Mouse (Mus musculus) olfactory bulb, adult 2 months (tissue): ENCODE measurements around the gene Sh3gl2. TPM values are rescaled to one million over a fixed set of nuclear protein-coding genes. Genes with fewer than 3 reads are reported as not detected.

Experiments
- H3K27ac ChIP-seq: fragments of 200-500 bp; 2 replicates; pipeline ENCODE4 v1.5.1; 2012; ENCODE audit warnings: low read depth, low read length; ENCODE audit not compliant: insufficient read depth
- H3K4me1 ChIP-seq: fragments of 200-500 bp; 2 replicates; pipeline ENCODE4 v1.6.1; 2012; ENCODE audit warnings: low read length; ENCODE audit not compliant: control insufficient read depth, insufficient read depth
- H3K4me3 ChIP-seq: fragments of 200-500 bp; 2 replicates; pipeline ENCODE4 v1.5.1; 2012; ENCODE audit warnings: mild to moderate bottlenecking, low read depth, low read length, moderate library complexity; ENCODE audit not compliant: insufficient read depth
- CTCF ChIP-seq: fragments of 200-500 bp; IDR thresholded peaks from 2 replicates; pipeline ENCODE4 v1.5.1; 2012; ENCODE audit warnings: low read depth, mild to moderate bottlenecking, low read length, moderate library complexity; ENCODE audit not compliant: insufficient read depth
- POLR2A ChIP-seq: fragments of 200-500 bp; IDR thresholded peaks from 2 replicates; pipeline ENCODE4 v1.6.1; 2012; ENCODE audit warnings: mild to moderate bottlenecking, low read depth, low read length, moderate library complexity; ENCODE audit not compliant: insufficient read depth
- WGBS: fragments of 180-500 bp; shearing (Covaris S2); methylation state at CpG from one replicate; pipeline ENCODE4 v1.1.7; 2018; 5-methylcytosine and 5-hydroxymethylcytosine counted together
- polyA plus RNA-seq: library from polyadenylated mRNA; stranded (reverse); fragments of >200 nt; gene quantifications from 2 replicates; pipeline ENCODE4 v1.2.4, GENCODE M21; 2012; ENCODE audit warnings: low replicate concordance; ENCODE audit not compliant: missing spikeins, insufficient read depth, insufficient read length

Sh3gl2 gene
- polyA plus RNA-seq, 1 experiment, result 339 TPM

DNA sequence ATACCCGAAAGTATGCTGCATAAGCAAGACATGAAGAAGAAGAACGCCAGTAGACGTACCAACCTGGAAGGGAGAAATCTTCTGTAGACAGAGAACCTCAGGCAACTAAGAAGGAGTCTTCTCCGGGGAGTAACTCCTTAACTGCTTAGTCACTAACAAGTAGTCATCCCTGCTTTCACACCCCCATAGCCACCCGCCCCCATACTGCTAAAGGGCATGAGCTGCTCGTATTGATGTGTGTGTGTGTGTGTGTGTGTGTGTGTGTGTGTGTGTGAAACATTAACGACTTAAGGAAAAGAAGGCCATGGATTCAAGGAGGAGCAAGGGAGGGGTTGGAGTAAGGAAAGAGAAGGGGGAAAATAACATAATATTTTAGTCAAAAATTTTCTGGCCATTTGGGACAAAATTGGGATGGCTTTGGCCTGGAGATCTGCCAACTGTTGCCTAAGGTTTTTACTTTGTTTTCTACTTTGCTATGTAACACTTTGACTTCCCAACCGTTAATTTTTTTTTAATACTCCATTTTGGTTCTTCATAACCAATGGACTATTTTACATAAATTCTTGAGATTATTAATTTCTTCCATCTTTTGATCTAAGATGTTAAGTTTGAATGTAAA is 51.0 kb downstream of the Sh3gl2 start:
- Histone ChIP-seq H3K4me3 (no peak overlapping the region), H3K27ac (peak overlapping the region; percentile 48), H3K4me1 (peaks cover 10% of the 10 kb centered on the region; the same call in 1 of the 2 replicates)
- 51% methylated on average over 8 of the region's 8 CpGs for WGBS
- TF ChIP-seq CTCF (no peak), POLR2A (no peak)

GRCm38 (mm10) chr4:85256461-85257202 is 51.7 kb downstream of the Sh3gl2 start:
- no peak overlapping the region for H3K4me3 ChIP-seq
- TF ChIP-seq CTCF (no peak), POLR2A (no peak)
- WGBS, result 43% methylated on average over 5 of the region's 5 CpGs
- peak overlapping the region; percentile 8 for H3K27ac ChIP-seq
- peaks cover 13% of the 10 kb centered on the region; the same call in 1 of the 2 replicates for H3K4me1 ChIP-seq

DNA sequence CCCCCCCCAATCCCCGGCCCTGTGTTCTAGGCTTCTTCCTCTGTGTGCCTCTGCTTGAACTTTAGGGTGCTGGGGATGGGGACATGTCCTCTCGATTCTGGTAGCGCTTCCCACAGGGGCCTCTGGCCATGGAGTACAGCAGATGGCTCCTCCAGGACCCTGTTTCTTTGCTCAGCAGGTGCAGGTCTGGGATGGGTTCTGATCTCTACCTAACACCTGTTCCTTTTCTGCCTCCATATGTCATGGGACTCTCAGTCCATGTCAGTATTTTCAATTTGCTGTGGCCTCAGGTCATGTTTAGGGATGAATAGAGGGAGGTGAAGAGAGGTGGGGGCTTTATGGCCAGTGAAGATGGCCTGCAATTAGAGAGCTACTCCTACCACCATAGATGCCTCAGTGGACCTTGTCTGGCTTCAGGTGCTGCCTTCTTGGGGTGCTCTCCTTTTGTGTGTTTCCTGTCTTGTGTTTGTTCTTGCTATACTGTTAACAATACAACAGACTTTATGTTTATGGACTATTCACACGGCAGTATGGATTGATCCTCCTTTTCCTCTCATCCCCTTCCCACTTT is 52.9 kb downstream of the Sh3gl2 start:
- no peak overlapping the region for H3K27ac ChIP-seq
- peaks cover 20% of the 10 kb centered on the region for H3K4me1 ChIP-seq

DNA sequence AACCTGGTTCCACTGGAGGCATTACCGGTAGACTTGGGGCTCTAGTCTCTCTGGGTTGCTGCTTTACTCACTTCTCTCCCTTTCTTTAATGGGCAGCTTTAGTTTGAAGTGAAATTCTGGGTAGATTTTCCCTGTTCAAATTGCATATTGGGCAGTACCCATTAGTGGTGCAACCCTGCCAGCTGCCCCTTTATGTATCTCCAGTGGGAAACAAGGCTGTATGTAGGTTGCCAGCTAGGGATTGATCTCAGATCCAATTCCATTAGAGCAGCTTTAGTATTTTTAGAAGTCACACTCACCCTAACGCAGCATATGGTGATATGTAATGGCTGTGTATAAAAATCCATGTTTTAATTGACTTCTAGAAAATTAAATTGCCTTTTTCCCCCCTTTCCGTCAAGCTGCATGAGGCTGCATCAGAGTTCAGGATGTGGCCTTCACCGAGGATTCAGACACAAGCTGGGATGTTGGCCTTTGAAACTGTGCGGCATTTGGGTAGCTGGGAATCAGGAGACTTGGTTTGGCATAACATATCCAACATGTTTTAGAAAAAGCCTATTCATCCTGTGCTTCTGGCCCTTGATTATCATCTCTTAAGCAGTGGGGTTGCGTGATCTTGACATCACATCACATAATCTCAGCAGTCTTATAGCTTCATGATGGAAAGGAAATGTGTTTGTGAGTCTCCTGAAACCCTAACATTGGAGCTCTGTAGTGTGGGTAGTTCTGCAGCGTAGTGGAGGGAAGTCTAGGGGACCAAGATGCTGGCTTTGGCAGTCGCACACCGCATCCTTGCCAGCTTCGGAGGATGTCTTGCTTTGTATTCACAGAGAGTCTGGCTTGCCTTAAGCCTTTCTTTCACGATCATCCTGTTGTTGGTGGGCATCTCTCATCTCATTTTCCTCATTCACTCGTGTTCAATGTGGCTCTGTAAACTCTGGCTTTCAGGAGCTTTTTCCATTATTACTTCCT is 56.0 kb downstream of the Sh3gl2 start:
- WGBS, result 54% methylated on average over 12 of the region's 12 CpGs
- Histone ChIP-seq H3K27ac (peak overlapping the region; percentile 77), H3K4me3 (no peak overlapping the region), H3K4me1 (peaks cover 20% of the 10 kb centered on the region)
- TF ChIP-seq CTCF, result no peak
- no peak for TF ChIP-seq POLR2A

More for the DNA sequence above, 52.9 kb downstream of the Sh3gl2 start:
- WGBS, result 84% methylated on average over 4 of the region's 4 CpGs
- no peak for TF ChIP-seq CTCF
- TF ChIP-seq POLR2A, result no peak
- no peak overlapping the region for H3K4me3 ChIP-seq

- TF ChIP-seq CTCF (no peak), POLR2A (no peak)
- Histone ChIP-seq H3K4me3 (no peak overlapping the region), H3K27ac (peak overlapping the region; percentile 54), H3K4me1 (peaks cover 18% of the 10 kb centered on the region)
- whole genome bisulfite sequencing, result 32% methylated on average over 6 of the region's 6 CpGs
Measured at GRCm38 (mm10) chr4:85262146-85262545, 57.2 kb downstream of the Sh3gl2 start.

DNA sequence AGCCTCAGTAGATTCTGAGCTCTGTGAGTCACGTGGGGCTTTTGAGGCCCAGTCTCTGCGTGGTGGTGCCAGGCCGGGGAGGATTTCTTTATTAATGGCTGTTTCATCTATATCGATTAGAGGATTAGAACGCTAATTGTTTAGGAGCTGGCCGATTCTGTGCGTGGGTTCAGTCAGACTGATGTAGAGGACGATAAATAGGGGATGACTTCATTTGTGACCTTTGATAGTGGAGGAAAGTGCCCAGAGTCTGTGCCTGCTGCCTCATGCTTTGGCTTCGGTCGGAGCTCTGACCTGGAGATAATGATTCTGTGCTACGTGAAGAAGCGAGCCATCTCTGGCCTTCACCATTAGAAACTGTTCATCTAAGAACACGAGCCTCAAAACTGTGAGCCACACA is 57.7 kb downstream of the Sh3gl2 start:
- no peak overlapping the region for H3K4me3 ChIP-seq
- H3K4me1 ChIP-seq, result peaks cover 16% of the 10 kb centered on the region
- peak overlapping the region; percentile 54 for H3K27ac ChIP-seq
- 52% methylated on average over 13 of the region's 13 CpGs for WGBS
- no peak for TF ChIP-seq POLR2A
- TF ChIP-seq CTCF, result no peak

- Histone ChIP-seq H3K27ac (no peak overlapping the region), H3K4me1 (peaks cover 7% of the 10 kb centered on the region), H3K4me3 (no peak overlapping the region)
- TF ChIP-seq POLR2A (no peak), CTCF (no peak)
- WGBS, result 82% methylated on average over 2 of the region's 2 CpGs
Measured at GRCm38 (mm10) chr4:85267456-85267855, 62.5 kb downstream of the Sh3gl2 start.

- Histone ChIP-seq H3K4me1 (peaks cover 12% of the 10 kb centered on the region), H3K4me3 (no peak overlapping the region), H3K27ac (peak overlapping the region; percentile 88)
- TF ChIP-seq POLR2A (no peak), CTCF (no peak)
- 40% methylated on average over 4 of the region's 4 CpGs for WGBS
Measured at GRCm38 (mm10) chr4:85272877-85273276, 68.0 kb downstream of the Sh3gl2 start.

DNA sequence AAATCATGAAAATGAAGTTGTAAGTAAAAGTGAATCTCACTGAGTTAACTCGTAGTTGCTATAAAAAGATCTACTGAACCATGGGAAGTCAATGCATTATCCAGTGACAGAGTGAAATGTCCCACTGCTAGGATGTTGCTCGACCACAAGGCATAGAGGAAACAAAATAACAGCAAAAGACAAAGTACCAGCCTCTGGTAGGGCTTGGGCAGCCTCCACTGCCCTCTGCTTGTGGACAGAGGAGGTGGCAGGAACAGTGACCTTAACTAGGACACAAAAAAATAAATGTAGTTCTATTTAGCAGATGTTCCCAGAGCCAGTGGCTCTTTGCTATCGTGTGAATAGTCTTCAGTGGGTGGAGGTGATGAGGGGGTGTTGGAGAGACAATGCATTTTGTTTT is 68.5 kb downstream of the Sh3gl2 start:
- no peak overlapping the region for H3K4me3 ChIP-seq
- WGBS, result 23% methylated on average over 3 of the region's 3 CpGs
- H3K27ac ChIP-seq, result peak overlapping the region; percentile 88
- TF ChIP-seq CTCF (no peak), POLR2A (no peak)
- peaks cover 12% of the 10 kb centered on the region for H3K4me1 ChIP-seq
